Mouse (Mus musculus): ENCODE data around the gene Espl1. TPM values are rescaled to one million over a fixed set of nuclear protein-coding genes. Genes with fewer than 3 reads are reported as not detected.

Espl1 gene
- polyA plus RNA-seq, 1 experiment from 2014 or later = 4.7 TPM

DNA sequence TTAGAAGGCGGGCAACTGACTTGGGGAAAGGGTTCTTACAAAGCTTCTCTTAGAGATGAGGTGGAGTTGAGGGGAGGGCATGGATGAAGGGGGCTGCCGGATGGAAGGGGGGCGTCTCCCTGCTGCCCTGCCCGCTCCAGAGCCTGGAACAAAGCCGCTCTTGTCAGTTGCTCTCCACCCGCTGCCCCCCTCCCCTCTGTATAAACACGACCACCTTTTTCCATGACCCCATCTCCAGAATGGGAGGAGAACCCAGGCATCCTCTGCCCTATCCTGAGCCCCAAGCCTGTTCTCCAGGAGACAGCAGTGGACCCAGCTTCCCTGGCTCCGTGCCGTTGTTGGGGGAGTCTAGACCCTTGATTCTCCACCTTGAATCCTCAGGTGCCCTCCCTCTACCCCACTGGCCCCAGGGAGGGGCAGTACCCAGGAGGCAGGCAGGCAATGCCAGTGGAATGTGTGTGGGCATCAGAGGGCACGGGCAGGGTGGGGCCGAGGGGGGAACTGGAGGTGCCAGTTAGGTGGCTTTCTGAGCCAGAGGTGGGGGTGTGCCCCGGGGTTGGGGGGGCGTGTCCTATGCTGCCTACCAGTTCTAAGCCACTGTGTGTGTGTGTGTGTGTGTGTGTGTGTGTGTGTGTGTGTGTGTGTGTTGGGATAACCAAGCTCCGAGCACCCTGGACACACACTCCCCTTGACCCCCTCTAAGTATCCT is 40.4 kb upstream of the Espl1 start:
- H3K27ac ChIP-seq (ENCODE audit: low read length) = no peak overlapping the region
- WGBS = 54% methylated on average over 14 of the region's 14 CpGs
- no peak for ATAC-seq
- peaks cover 36% of the 10 kb centered on the region for H3K27me3 ChIP-seq (ENCODE audit: control insufficient read depth, insufficient read depth, low read depth, low read length)
- H3K36me3 ChIP-seq (ENCODE audit: control insufficient read depth, insufficient read depth, low read length) = no peaks in the 10 kb centered on the region
- peaks cover 9% of the 10 kb centered on the region for H3K4me1 ChIP-seq (ENCODE audit: control insufficient read depth, insufficient read depth, low read length)
- no peak overlapping the region for H3K4me3 ChIP-seq (ENCODE audit: low read depth, low read length)
- no peak overlapping the region for H3K9ac ChIP-seq (ENCODE audit: low read depth, low read length)
- H3K4me2 ChIP-seq (ENCODE audit: low read length) = no peak overlapping the region
- H3K9me3 ChIP-seq (replicated peaks; ENCODE audit: control insufficient read depth, low read length, poor library complexity, severe bottlenecking) = no peaks in the 10 kb centered on the region

DNA sequence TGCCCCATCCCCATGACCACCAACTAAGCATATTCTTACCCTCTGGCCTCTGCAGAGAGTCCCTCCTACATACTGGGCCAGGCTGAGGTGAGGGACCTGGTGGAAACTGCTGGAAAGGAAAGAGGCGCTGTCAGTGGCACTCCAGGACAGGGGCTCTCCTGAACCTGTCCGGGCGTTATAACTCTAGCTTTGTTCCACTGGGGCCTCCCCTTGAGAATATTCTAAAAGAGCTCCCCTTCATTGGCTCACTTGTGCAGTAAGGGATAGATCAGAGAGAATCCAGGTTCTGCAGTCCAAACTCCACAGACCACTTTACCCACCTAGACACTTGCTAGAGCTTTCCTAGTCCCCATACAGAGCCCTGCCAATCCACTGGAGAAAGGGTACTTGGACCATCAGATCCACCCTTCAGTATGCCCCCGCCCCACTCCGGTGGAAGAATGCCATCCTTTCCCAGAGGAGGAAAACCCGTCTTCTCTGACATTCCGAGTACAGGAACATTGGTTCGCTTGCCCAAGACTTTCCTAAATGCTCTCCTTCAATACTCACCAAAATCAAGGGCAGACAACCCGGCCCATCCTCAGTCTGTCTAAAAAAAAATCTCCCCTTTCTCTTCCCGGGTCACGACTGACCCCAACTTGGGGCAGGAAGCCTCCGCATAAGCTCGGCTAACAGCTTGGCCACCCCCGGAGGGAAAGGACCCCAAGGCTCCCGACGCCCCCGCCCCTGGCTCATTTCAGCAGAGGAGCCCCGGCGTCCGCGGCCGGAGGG is 39.5 kb upstream of the Espl1 start:
- peak overlapping the region; percentile 97 for H3K4me2 ChIP-seq (ENCODE audit: low read length)
- peak overlapping the region; percentile 56 for H3K4me3 ChIP-seq (ENCODE audit: low read depth, low read length)
- no peaks in the 10 kb centered on the region for H3K9me3 ChIP-seq (replicated peaks; ENCODE audit: control insufficient read depth, low read length, poor library complexity, severe bottlenecking)
- H3K9ac ChIP-seq (ENCODE audit: low read depth, low read length) = peak overlapping the region; percentile 74
- no peak overlapping the region for H3K27ac ChIP-seq (ENCODE audit: low read length)
- H3K27me3 ChIP-seq (ENCODE audit: control insufficient read depth, insufficient read depth, low read depth, low read length) = peaks cover 34% of the 10 kb centered on the region
- WGBS = 9% methylated on average over 22 of the region's 22 CpGs
- no peaks in the 10 kb centered on the region for H3K36me3 ChIP-seq (ENCODE audit: control insufficient read depth, insufficient read depth, low read length)
- peaks cover 9% of the 10 kb centered on the region for H3K4me1 ChIP-seq (ENCODE audit: control insufficient read depth, insufficient read depth, low read length)
- no peak for ATAC-seq

DNA sequence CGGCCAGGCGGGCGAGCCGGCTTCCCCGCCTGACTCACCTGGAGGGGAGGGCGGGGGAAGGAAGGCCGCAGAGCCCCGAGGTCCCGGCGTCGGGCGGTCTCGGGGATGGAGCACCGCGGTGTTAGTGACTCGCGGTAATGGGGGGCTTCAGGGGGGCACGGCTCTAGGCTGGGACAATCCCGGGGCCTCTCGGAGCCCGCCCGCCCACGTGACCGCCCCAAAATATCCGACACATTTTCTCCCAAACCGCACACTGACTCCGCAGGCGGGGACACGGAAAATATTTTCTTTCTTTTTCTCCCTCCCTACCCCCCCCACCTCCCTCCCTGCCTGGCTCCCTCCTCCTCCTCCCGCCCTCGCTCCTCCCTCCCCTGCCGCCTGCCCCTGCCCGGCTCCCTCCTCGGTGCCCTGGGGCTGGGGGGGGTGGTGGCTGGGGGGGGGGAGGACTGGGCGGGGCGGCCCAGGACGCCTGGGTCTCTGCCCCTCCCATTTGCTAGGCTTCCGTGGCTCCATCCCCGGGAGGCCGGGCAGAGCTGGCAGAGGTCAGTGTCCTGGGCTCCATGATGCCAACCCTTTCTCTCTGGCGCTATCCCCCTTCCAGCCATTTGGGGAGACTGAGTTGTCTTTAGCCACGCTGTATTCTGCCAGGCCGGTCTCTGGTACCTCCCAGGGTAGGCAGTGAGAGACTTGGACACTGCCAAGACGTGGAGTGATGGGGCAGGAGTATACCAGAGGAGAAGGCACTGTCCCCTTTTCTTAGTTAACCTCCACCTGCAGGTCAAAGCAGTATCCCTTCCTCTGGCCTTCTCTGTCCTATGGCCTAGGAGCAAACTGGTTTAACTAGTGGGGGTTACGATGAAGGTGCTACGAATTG is 38.6 kb upstream of the Espl1 start, which contains the start of gene Rarg:
Gene Rarg, minus strand, starts transcription at position 316 of the 874 bp plus-strand sequence.
- WGBS = under 1% methylated on average over 41 of the region's 46 CpGs
- ATAC-seq = peak; percentile 69
- Histone ChIP-seq H3K36me3 (ENCODE audit: control insufficient read depth, insufficient read depth, low read length) (no peaks in the 10 kb centered on the region), H3K4me1 (ENCODE audit: control insufficient read depth, insufficient read depth, low read length) (peaks cover 9% of the 10 kb centered on the region), H3K4me3 (ENCODE audit: low read depth, low read length) (peak within 1 kb of the TSS; percentile 56), H3K27ac (ENCODE audit: low read length) (no peak within 1 kb of the TSS), H3K27me3 (ENCODE audit: control insufficient read depth, insufficient read depth, low read depth, low read length) (peaks cover 31% of the 10 kb centered on the region), H3K4me2 (ENCODE audit: low read length) (peak within 1 kb of the TSS; percentile 97), H3K9me3 (replicated peaks; ENCODE audit: control insufficient read depth, low read length, poor library complexity, severe bottlenecking) (no peaks in the 10 kb centered on the region), H3K9ac (ENCODE audit: low read depth, low read length) (peak within 1 kb of the TSS; percentile 74)

DNA sequence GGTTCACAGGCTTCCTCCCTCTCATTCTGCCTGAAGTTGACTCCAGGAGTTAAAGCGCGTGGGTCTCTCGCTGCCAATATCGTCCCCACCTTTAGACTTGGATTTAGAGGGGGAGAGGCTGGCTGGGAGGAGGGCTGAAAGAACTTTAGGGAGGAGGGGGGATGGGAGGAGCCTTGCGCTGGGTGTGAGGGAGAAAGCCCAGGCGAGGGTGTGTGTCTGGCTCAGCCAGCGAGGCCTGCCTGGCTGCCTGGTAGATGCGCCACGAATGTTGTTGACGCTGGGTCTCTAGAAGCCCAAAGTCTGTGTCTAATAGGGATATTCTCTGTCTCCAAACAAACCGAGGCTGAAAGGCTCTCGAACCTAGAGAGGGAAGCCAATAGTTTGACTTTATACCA is 38.0 kb upstream of the Espl1 start:
- no peaks in the 10 kb centered on the region for H3K9me3 ChIP-seq (replicated peaks; ENCODE audit: control insufficient read depth, low read length, poor library complexity, severe bottlenecking)
- H3K27ac ChIP-seq (ENCODE audit: low read length) = no peak overlapping the region
- H3K4me1 ChIP-seq (ENCODE audit: control insufficient read depth, insufficient read depth, low read length) = peaks cover 9% of the 10 kb centered on the region
- peak overlapping the region; percentile 97 for H3K4me2 ChIP-seq (ENCODE audit: low read length)
- H3K4me3 ChIP-seq (ENCODE audit: low read depth, low read length) = no peak overlapping the region
- WGBS = 7% methylated on average over 12 of the region's 12 CpGs
- no peaks in the 10 kb centered on the region for H3K36me3 ChIP-seq (ENCODE audit: control insufficient read depth, insufficient read depth, low read length)
- H3K27me3 ChIP-seq (ENCODE audit: control insufficient read depth, insufficient read depth, low read depth, low read length) = peaks cover 28% of the 10 kb centered on the region
- ATAC-seq = no peak
- H3K9ac ChIP-seq (ENCODE audit: low read depth, low read length) = 0 out of 2 replicates have a peak overlapping the region, but pooled peaks have one; percentile 74

DNA sequence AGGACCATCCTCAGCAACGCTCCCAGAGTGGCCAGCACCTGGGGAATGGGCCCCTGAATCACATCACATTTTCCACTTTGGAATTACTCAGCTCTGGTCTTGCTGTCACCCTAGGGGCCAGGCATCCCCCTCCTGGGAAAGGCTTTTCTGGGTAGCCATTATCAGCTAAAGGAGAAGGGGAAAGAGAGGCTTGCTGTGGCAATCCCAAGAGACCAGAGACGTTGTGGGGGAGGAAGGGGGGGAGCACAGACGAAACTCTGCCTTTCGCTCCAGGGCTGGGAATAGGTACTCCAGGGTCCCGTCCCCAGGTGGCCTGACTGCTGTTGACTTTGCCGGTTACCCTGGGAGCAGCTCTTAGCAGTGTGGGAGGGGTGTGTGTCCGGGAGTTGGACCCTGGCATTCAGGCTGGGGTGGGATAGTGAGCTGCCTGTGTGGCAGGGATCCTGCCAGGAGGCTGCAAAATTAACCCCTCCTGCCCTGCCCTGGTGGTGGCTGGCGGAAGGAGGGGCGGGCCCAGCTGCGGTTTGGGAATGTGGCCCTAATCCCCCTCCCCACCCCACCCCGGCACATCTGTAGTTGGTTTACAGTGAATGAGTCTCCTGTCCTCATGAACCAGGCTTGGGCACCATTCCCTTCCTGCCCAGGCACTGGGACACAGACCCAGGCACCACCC is 37.3 kb upstream of the Espl1 start:
- H3K9me3 ChIP-seq (replicated peaks; ENCODE audit: control insufficient read depth, low read length, poor library complexity, severe bottlenecking) = no peaks in the 10 kb centered on the region
- H3K4me1 ChIP-seq (ENCODE audit: control insufficient read depth, insufficient read depth, low read length) = peaks cover 9% of the 10 kb centered on the region
- H3K27me3 ChIP-seq (ENCODE audit: control insufficient read depth, insufficient read depth, low read depth, low read length) = peaks cover 28% of the 10 kb centered on the region
- no peak overlapping the region for H3K27ac ChIP-seq (ENCODE audit: low read length)
- ATAC-seq = no peak
- H3K9ac ChIP-seq (ENCODE audit: low read depth, low read length) = no peak overlapping the region
- WGBS = 5% methylated on average over 11 of the region's 11 CpGs
- H3K4me2 ChIP-seq (ENCODE audit: low read length) = no peak overlapping the region
- H3K4me3 ChIP-seq (ENCODE audit: low read depth, low read length) = no peak overlapping the region
- H3K36me3 ChIP-seq (ENCODE audit: control insufficient read depth, insufficient read depth, low read length) = no peaks in the 10 kb centered on the region

DNA sequence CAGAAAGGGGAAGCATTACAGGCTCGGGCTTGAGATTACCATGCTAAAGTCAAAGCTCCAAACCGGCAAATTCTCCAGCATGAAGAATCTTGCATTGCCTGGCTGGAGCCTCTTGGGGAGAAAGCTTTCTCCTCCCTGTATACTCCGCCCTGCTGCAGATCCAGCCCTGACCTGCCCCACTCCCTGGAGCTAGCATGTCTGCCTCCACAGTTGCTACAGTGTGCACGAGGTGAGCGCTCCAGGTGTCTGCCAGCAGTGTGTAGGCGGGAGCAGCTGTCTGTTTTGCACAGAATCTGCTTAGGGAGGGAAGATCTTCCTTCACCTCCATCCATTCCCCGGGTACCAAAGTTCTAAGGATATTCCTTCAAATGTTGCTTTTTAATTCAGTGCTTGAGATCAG is 33.5 kb upstream of the Espl1 start:
- WGBS = 50% methylated on average over 7 of the region's 7 CpGs
- ATAC-seq = no peak
- no peak overlapping the region for H3K9ac ChIP-seq (ENCODE audit: low read depth, low read length)

DNA sequence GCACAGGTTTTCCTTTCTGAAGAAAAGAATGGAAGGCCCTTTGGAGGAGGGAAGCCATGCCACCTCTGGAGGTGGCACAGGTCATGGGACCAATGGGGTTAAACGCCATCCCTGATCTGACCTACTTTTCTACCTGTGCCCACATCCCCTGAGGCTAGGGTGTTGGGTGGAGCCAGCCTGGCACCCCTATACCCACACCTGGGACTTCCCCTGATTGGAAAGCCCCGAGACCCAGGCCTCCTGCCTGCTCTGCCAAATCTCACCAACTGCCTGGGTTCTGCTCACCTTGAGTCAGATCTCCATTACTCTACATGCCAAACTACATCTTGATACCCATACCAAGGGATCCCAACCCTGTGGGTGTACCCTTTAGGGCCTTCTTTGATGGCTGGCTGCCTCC is 33.0 kb upstream of the Espl1 start:
- Histone ChIP-seq H3K4me1 (ENCODE audit: control insufficient read depth, insufficient read depth, low read length) (no peaks in the 10 kb centered on the region), H3K27ac (ENCODE audit: low read length) (no peak overlapping the region)

More for the DNA sequence above, 33.5 kb upstream of the Espl1 start:
- Histone ChIP-seq H3K27me3 (ENCODE audit: control insufficient read depth, insufficient read depth, low read depth, low read length) (peaks cover 14% of the 10 kb centered on the region), H3K4me1 (ENCODE audit: control insufficient read depth, insufficient read depth, low read length) (peaks cover under 1% of the 10 kb centered on the region; the same call in 1 of the 2 replicates), H3K27ac (ENCODE audit: low read length) (no peak overlapping the region), H3K36me3 (ENCODE audit: control insufficient read depth, insufficient read depth, low read length) (no peaks in the 10 kb centered on the region), H3K4me2 (ENCODE audit: low read length) (no peak overlapping the region), H3K9me3 (replicated peaks; ENCODE audit: control insufficient read depth, low read length, poor library complexity, severe bottlenecking) (no peaks in the 10 kb centered on the region), H3K4me3 (ENCODE audit: low read depth, low read length) (no peak overlapping the region)

DNA sequence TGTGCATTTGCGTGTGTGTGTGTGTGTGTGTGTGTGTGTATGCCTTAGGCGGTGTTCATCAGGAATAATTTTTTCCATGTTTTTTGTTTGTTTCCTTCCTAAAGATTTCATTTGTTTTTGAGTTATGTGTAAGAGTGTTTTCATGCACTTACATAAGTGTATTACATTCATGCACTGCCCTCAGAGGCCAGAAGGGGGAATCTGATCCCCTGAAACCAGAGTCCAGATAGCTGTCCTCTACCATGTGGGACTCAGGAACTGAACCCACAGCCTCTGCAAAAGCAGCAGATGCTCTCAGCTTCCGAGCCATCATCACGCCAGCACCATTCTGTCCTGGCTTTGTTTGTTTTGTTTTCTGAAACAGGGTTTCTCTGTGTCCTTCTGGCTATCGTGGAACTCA is 30.5 kb upstream of the Espl1 start:
- WGBS = 88% methylated on average over 5 of the region's 5 CpGs

More for the DNA sequence above, 33.0 kb upstream of the Espl1 start:
- Histone ChIP-seq H3K4me2 (ENCODE audit: low read length) (no peak overlapping the region), H3K27me3 (ENCODE audit: control insufficient read depth, insufficient read depth, low read depth, low read length) (peaks cover 9% of the 10 kb centered on the region), H3K4me3 (ENCODE audit: low read depth, low read length) (no peak overlapping the region), H3K9ac (ENCODE audit: low read depth, low read length) (no peak overlapping the region), H3K36me3 (ENCODE audit: control insufficient read depth, insufficient read depth, low read length) (no peaks in the 10 kb centered on the region), H3K9me3 (replicated peaks; ENCODE audit: control insufficient read depth, low read length, poor library complexity, severe bottlenecking) (no peaks in the 10 kb centered on the region)
- 73% methylated on average over 2 of the region's 2 CpGs for WGBS
- ATAC-seq = no peak

More for the DNA sequence above, 30.5 kb upstream of the Espl1 start:
- peaks cover 5% of the 10 kb centered on the region for H3K27me3 ChIP-seq (ENCODE audit: control insufficient read depth, insufficient read depth, low read depth, low read length)
- ATAC-seq = no peak
- H3K9me3 ChIP-seq (replicated peaks; ENCODE audit: control insufficient read depth, low read length, poor library complexity, severe bottlenecking) = no peaks in the 10 kb centered on the region
- H3K36me3 ChIP-seq (ENCODE audit: control insufficient read depth, insufficient read depth, low read length) = no peaks in the 10 kb centered on the region
- H3K4me3 ChIP-seq (ENCODE audit: low read depth, low read length) = no peak overlapping the region
- no peaks in the 10 kb centered on the region for H3K4me1 ChIP-seq (ENCODE audit: control insufficient read depth, insufficient read depth, low read length)
- H3K27ac ChIP-seq (ENCODE audit: low read length) = no peak overlapping the region
- no peak overlapping the region for H3K9ac ChIP-seq (ENCODE audit: low read depth, low read length)
- H3K4me2 ChIP-seq (ENCODE audit: low read length) = no peak overlapping the region
